Comparison of ENCODE assay signal across 9 mouse cellular contexts in the genomic region with DNA sequence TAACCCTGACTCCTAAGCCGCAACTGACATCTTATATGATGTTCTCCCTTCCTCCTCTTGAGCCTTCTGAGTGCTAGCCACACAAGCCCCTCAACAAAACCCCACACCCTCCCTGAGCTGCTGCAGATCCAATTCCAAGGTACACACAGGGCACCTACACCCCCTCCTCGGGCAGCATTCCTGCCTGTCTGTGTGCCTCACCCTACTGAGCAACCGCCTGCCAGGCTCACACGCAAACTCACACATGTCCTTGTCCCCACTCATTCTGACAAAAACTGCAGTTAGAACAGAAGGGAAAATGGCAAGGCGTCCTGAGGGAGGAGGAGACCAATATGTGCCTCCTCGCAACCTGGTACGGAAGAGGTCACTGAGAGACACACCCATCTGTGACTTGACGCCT.
DNase-seq lines count a peak whose midpoint lies in the region; ATAC-seq and TF ChIP-seq lines count a peak whose summit lies in the region.
"Had no signal": no experiment of that assay in that cellular context is flagged by ENCODE, and none has a peak within 500 bp of the region (broad histone marks: within the 10 kb centered on the region; RNA-seq: fewer than 3 reads in every experiment).

No protein-coding gene starts in this region.

- 73% methylated on average over 8 of the region's 8 CpGs for WGBS in hindbrain, postnatal 0 days
- WGBS in intestine, postnatal 0 days, result 80% methylated on average over 8 of the region's 8 CpGs
- WGBS in stomach, postnatal 0 days, result 75% methylated on average over 8 of the region's 8 CpGs

- no peaks in the 10 kb centered on the region for H3K36me3 ChIP-seq in hindbrain, postnatal 0 days (ENCODE audit: insufficient read depth, low read length)
- no peaks in the 10 kb centered on the region for H3K36me3 ChIP-seq in intestine, postnatal 0 days (ENCODE audit: control insufficient read depth, insufficient read depth)
- no peaks in the 10 kb centered on the region for H3K36me3 ChIP-seq in stomach, postnatal 0 days (ENCODE audit: control insufficient read depth, insufficient read depth, low read length)

- no peaks in the 10 kb centered on the region for H3K9me3 ChIP-seq in hindbrain, postnatal 0 days (ENCODE audit: low read length)
- no peaks in the 10 kb centered on the region for H3K9me3 ChIP-seq in intestine, postnatal 0 days (ENCODE audit: control insufficient read depth)
- no peaks in the 10 kb centered on the region for H3K9me3 ChIP-seq in stomach, postnatal 0 days (ENCODE audit: control insufficient read depth, low read length)

- ATAC-seq in hindbrain, postnatal 0 days, result no peak
- no peak for ATAC-seq in intestine, postnatal 0 days
- no peak for ATAC-seq in stomach, postnatal 0 days (ENCODE audit: low FRiP score, low TSS enrichment)

- peak in 1 of 2 experiments; percentile 49 for DNase-seq in left cerebral cortex, adult 2 months (ENCODE audit: extremely low spot score in 1 of 2, low spot score in 2 of 2)
- DNase-seq in left cerebral cortex, postnatal 4 days, result no peak
- DNase-seq in hindbrain, postnatal 0 days (ENCODE audit: low spot score), result no peak
- peak; percentile 49 to 52 for DNase-seq in left cerebral cortex, postnatal 10 days (ENCODE audit: extremely low spot score in 1 of 2, low spot score in 2 of 2)
- peak; percentile 71 for DNase-seq in right cerebral cortex, postnatal 25 days
- no peak for DNase-seq in stomach, postnatal 0 days (ENCODE audit: low spot score)
- DNase-seq: heart, postnatal 14 days; lung, adult 18-20 months had no signal

- TF ChIP-seq CTCF in left cerebral cortex, adult 2 months (IDR thresholded peaks at IDR 0.05), result no peak
- TF ChIP-seq CTCF in hindbrain, postnatal 0 days (IDR thresholded peaks at IDR 0.05; ENCODE audit: low read depth), result no peak
- TF ChIP-seq CTCF in intestine, postnatal 0 days (IDR thresholded peaks at IDR 0.05; ENCODE audit: low read depth), result no peak
- TF ChIP-seq CTCF in stomach, postnatal 0 days (IDR thresholded peaks at IDR 0.05; ENCODE audit: low read depth), result no peak

- TF ChIP-seq EP300 in stomach, postnatal 0 days (optimal IDR thresholded peaks at IDR 0.05), result no peak

- H3K4me2 ChIP-seq in hindbrain, postnatal 0 days (ENCODE audit: low read depth, low read length), result peak overlapping the region; percentile 50
- H3K4me2 ChIP-seq in intestine, postnatal 0 days (replicated peaks; ENCODE audit: low read depth), result no peak overlapping the region
- H3K4me2 ChIP-seq in stomach, postnatal 0 days (replicated peaks; ENCODE audit: low read depth), result no peak overlapping the region

- no peaks in the 10 kb centered on the region for H3K27me3 ChIP-seq in hindbrain, postnatal 0 days (ENCODE audit: insufficient read depth, low read length)
- H3K27me3 ChIP-seq in intestine, postnatal 0 days (replicated peaks; ENCODE audit: control insufficient read depth, insufficient read depth, low read length), result no peaks in the 10 kb centered on the region
- H3K27me3 ChIP-seq in stomach, postnatal 0 days (ENCODE audit: control insufficient read depth, insufficient read depth, low read length), result no peaks in the 10 kb centered on the region

- H3K4me1 ChIP-seq in hindbrain, postnatal 0 days (ENCODE audit: insufficient read depth, low read length), result no peaks in the 10 kb centered on the region
- no peaks in the 10 kb centered on the region for H3K4me1 ChIP-seq in intestine, postnatal 0 days (replicated peaks; ENCODE audit: control insufficient read depth, insufficient read depth, low read length)
- H3K4me1 ChIP-seq in stomach, postnatal 0 days (replicated peaks; ENCODE audit: control insufficient read depth, insufficient read depth), result no peaks in the 10 kb centered on the region

- H3K4me3 ChIP-seq in left cerebral cortex, adult 2 months, result peak overlapping the region; percentile 53
- H3K4me3 ChIP-seq in hindbrain, postnatal 0 days (ENCODE audit: low read length), result peak overlapping the region; percentile 40
- no peak overlapping the region for H3K4me3 ChIP-seq in intestine, postnatal 0 days (ENCODE audit: low read depth, low read length)
- no peak overlapping the region for H3K4me3 ChIP-seq in stomach, postnatal 0 days (ENCODE audit: low read depth, low read length)

- H3K9ac ChIP-seq in hindbrain, postnatal 0 days (replicated peaks; ENCODE audit: low read length), result peak overlapping the region; percentile 54; the same call in 1 of the 2 replicates
- H3K9ac ChIP-seq in intestine, postnatal 0 days (ENCODE audit: low read depth, low read length), result no peak overlapping the region
- no peak overlapping the region for H3K9ac ChIP-seq in stomach, postnatal 0 days (ENCODE audit: low read length)

- intact Hi-C loops in left cerebral cortex, adult 2 months (cut with DNase I), result loop anchor here (5.0 kb wide), 1 partner anchor 100 kb away; no protein-coding TSS in a partner anchor
- intact Hi-C loops in left cerebral cortex, postnatal 4 days (cut with DNase I), result loop anchor here (5.0 kb wide), 1 partner anchor 145 kb away; no protein-coding TSS in a partner anchor
- intact Hi-C loops in left cerebral cortex, postnatal 10 days (cut with DNase I), result loop anchor here (10.0 kb wide), 1 partner anchor 122 kb away; no protein-coding TSS in a partner anchor

- H3K27ac ChIP-seq in left cerebral cortex, adult 2 months, result peak overlapping the region; percentile 87
- H3K27ac ChIP-seq in hindbrain, postnatal 0 days, result peak overlapping the region; percentile 51; the same call in 1 of the 2 replicates
- H3K27ac ChIP-seq in intestine, postnatal 0 days (ENCODE audit: low read depth, low read length), result no peak overlapping the region
- H3K27ac ChIP-seq in stomach, postnatal 0 days (replicated peaks), result no peak overlapping the region

Comparison
In these comparisons a context has a peak if more than half of its experiments do, and no peak if none do; other contexts are left out.
1. DNase-seq: peak in left cerebral cortex, postnatal 10 days (2 of 2) and right cerebral cortex, postnatal 25 days (single experiment); none in left cerebral cortex, postnatal 4 days (single experiment), hindbrain, postnatal 0 days (single experiment) and stomach, postnatal 0 days (single experiment).
2. H3K27ac ChIP-seq: peak in left cerebral cortex, adult 2 months (single experiment) and hindbrain, postnatal 0 days (single experiment); none in intestine, postnatal 0 days (single experiment) and stomach, postnatal 0 days (single experiment).
3. H3K4me3 ChIP-seq: peak in left cerebral cortex, adult 2 months (single experiment) and hindbrain, postnatal 0 days (single experiment); none in intestine, postnatal 0 days (single experiment) and stomach, postnatal 0 days (single experiment).